In genomic region chr7:128206152-128206551, GRCm38 (mm10) we compare ENCODE assay signal across 12 mouse cellular contexts. TPM values are rescaled to one million over a fixed set of nuclear protein-coding genes. Genes with fewer than 3 reads are reported as not detected.
DNase-seq lines count a peak whose midpoint lies in the region; TF ChIP-seq lines count a peak whose summit lies in the region.
"Had no signal": no experiment of that assay in that cellular context is flagged by ENCODE, and none has a peak within 500 bp of the region (broad histone marks: within the 10 kb centered on the region; RNA-seq: fewer than 3 reads in every experiment).

TSS of gene Cox6a2 (minus strand) at chr7:128206387.

- intact Hi-C loops in heart, adult 2 months (cut with DNase I) = loop anchor here (10.0 kb wide), 1 partner anchor 391 kb away; no protein-coding TSS in a partner anchor

- no peaks in the 10 kb centered on the region; the same call in 1 of the 2 replicates for H3K4me1 ChIP-seq in kidney, adult 2 months (ENCODE audit: control insufficient read depth, insufficient read depth, low read length)
- peaks cover 22% of the 10 kb centered on the region for H3K4me1 ChIP-seq in bone marrow macrophage, adult 2 months (ENCODE audit: control insufficient read depth, insufficient read depth, low read length)
- no peaks in the 10 kb centered on the region; the same call in 1 of the 2 replicates for H3K4me1 ChIP-seq in heart, adult 2 months (ENCODE audit: control insufficient read depth, insufficient read depth, low read length)
- H3K4me1 ChIP-seq: forebrain, embryonic 10.5 days; hindbrain, embryonic 15.5 days; midbrain, embryonic 15.5 days had no signal

- H3K4me3 ChIP-seq in kidney, adult 2 months (ENCODE audit: insufficient read depth, low read depth, low read length) = no peak within 1 kb of the TSS
- H3K4me3 ChIP-seq in bone marrow macrophage, adult 2 months (ENCODE audit: insufficient read depth, low read length) = no peak within 1 kb of the TSS
- H3K4me3 ChIP-seq in heart, adult 2 months = peak within 1 kb of the TSS; percentile 52
- H3K4me3 ChIP-seq: forebrain, embryonic 10.5 days; hindbrain, embryonic 15.5 days; midbrain, embryonic 15.5 days had no signal

- no peak for TF ChIP-seq POLR2A in kidney, adult 2 months (IDR thresholded peaks at IDR 0.05; ENCODE audit: low read depth, low read length)
- TF ChIP-seq POLR2A in bone marrow macrophage, adult 2 months (IDR thresholded peaks at IDR 0.05; ENCODE audit: borderline replicate concordance, low read depth, low read length) = no peak
- TF ChIP-seq POLR2A in heart, adult 2 months (IDR thresholded peaks at IDR 0.05; ENCODE audit: insufficient read depth, low read depth, low read length) = peak; percentile 95

- no peak for DNase-seq in kidney, adult 2 months
- DNase-seq in kidney, postnatal 14 days = no peak
- DNase-seq in heart, adult 2 months = peak; percentile 57 to 72
- DNase-seq in heart, postnatal 4 days = peak; percentile 64
- no peak for DNase-seq in frontal cortex, postnatal 14 days (ENCODE audit: low spot score in 2 of 2)
- no peak for DNase-seq in kidney, adult 18-20 months
- DNase-seq in kidney, postnatal 10 days = no peak

- H3K79me2 ChIP-seq in heart, adult 2 months (replicated peaks; ENCODE audit: control insufficient read depth, insufficient read depth, low read length) = no peaks in the 10 kb centered on the region

- 80% methylated on average over 6 of the region's 6 CpGs for WGBS in kidney, adult 2 months
- WGBS in heart, adult 2 months = 48% methylated on average over 6 of the region's 6 CpGs

- peak within 1 kb of the TSS; percentile 80 for H3K9ac ChIP-seq in heart, adult 2 months (ENCODE audit: low read depth, low read length)
- H3K9ac ChIP-seq: hindbrain, embryonic 15.5 days; liver, embryonic 14.5 days; midbrain, embryonic 15.5 days had no signal

- H3K27ac ChIP-seq in kidney, adult 2 months (ENCODE audit: insufficient read depth, low read depth, low read length) = no peak within 1 kb of the TSS
- peak within 1 kb of the TSS; percentile 19; the same call in 1 of the 2 replicates for H3K27ac ChIP-seq in bone marrow macrophage, adult 2 months (ENCODE audit: insufficient read depth, low read depth, low read length)
- peak within 1 kb of the TSS; percentile 97 for H3K27ac ChIP-seq in heart, adult 2 months
- H3K27ac ChIP-seq: forebrain, embryonic 10.5 days; hindbrain, embryonic 15.5 days; liver, embryonic 14.5 days; midbrain, embryonic 15.5 days had no signal

- no peaks in the 10 kb centered on the region for H3K36me3 ChIP-seq in kidney, adult 2 months (ENCODE audit: control insufficient read depth, insufficient read depth, low read length)
- H3K36me3 ChIP-seq in heart, adult 2 months (ENCODE audit: control insufficient read depth, insufficient read depth, low read length) = no peaks in the 10 kb centered on the region
- H3K36me3 ChIP-seq: forebrain, embryonic 10.5 days; hindbrain, embryonic 15.5 days; midbrain, embryonic 15.5 days had no signal

- peak; percentile 92 for TF ChIP-seq EP300 in heart, adult 2 months (IDR thresholded peaks at IDR 0.05; ENCODE audit: insufficient read depth, low read depth, low read length)

- no peak for TF ChIP-seq CTCF in kidney, adult 2 months (conservative IDR thresholded peaks at IDR 0.05; ENCODE audit: insufficient read depth, insufficient read length, low read depth, low read length)
- TF ChIP-seq CTCF in bone marrow macrophage, adult 2 months (IDR thresholded peaks at IDR 0.05; ENCODE audit: low read depth, low read length) = no peak
- TF ChIP-seq CTCF in heart, adult 2 months (IDR thresholded peaks at IDR 0.05) = no peak

- H3K27me3 ChIP-seq in kidney, adult 2 months (replicated peaks; ENCODE audit: control insufficient read depth, insufficient read depth, low read length) = no peaks in the 10 kb centered on the region; the same call in 1 of the 2 replicates
- no peaks in the 10 kb centered on the region for H3K27me3 ChIP-seq in heart, adult 2 months (ENCODE audit: control insufficient read depth, insufficient read depth, low read length)
- H3K27me3 ChIP-seq: hindbrain, embryonic 15.5 days; midbrain, embryonic 15.5 days had no signal

RNA-seq across cellular contexts. Expression of gene Cox6a2, which starts in this region (rescaled TPM):
- polyA plus RNA-seq in kidney, adult 2 months (2012; rRNA removed) = 13.4 and 77.1 TPM in 2 replicates
- polyA plus RNA-seq in bone marrow macrophage, adult 2 months (2012; ENCODE audit: insufficient read depth, insufficient read length, missing spikeins) = 1.2 TPM in 1 of 2 replicates, not detected in the other
- total RNA-seq in heart, adult 2 months (2021) = 1,000 to 10,000 TPM; 2,428 to 3,099 TPM
- polyA plus RNA-seq in heart, adult 2 months (2012; rRNA removed) = 4,809 and 7,642 TPM in 2 replicates
- 1,000 to 10,000 TPM; 1,037 to 1,183 TPM for total RNA-seq in heart, postnatal 4 days (2021)
- polyA plus RNA-seq: forebrain, embryonic 10.5 days; midbrain, embryonic 15.5 days had no signal

Comparison
In these comparisons a context has a peak if more than half of its experiments do, and no peak if none do; other contexts are left out.
1. RNA of gene Cox6a2 (polyA plus RNA-seq): 4,809 to 7,642 TPM in heart, adult 2 months; 13.4 to 77.1 TPM in kidney, adult 2 months and 1.2 TPM in bone marrow macrophage, adult 2 months; every median in the first group is over 10 times any median in the second.
2. DNase-seq: peak in heart, adult 2 months (2 of 2) and heart, postnatal 4 days (single experiment); none in kidney, adult 2 months (single experiment), kidney, postnatal 14 days (single experiment), frontal cortex, postnatal 14 days (0 of 2), kidney, adult 18-20 months (single experiment) and kidney, postnatal 10 days (single experiment).